Mouse (Mus musculus) layer of hippocampus, adult 2 months (tissue): ENCODE data around the gene Olfr373. TPM values are rescaled to one million over a fixed set of nuclear protein-coding genes. Genes with fewer than 3 reads are reported as not detected.

ENCODE experiments used
- DNase-seq, 2 experiments: peaks; one replicate each; pipeline ENCODE4 v3.0.0; 2022; ENCODE audit warnings: low spot score in 2 of 2
- H3K27ac ChIP-seq: fragments of 200-600 bp; 2 replicates; pipeline ENCODE4 v1.8.1; 2022
- H3K4me3 ChIP-seq: fragments of 200-600 bp; 2 replicates; pipeline ENCODE4 v1.8.1; 2022; ENCODE audit warnings: mild to moderate bottlenecking
- CTCF ChIP-seq: fragments of 200-600 bp; conservative IDR thresholded peaks from 2 replicates; pipeline ENCODE4 v1.8.1; 2022; ENCODE audit warnings: antibody characterized with exemption, mild to moderate bottlenecking, moderate library complexity
- total RNA-seq, 2 experiments: library from RNA; stranded (reverse); gene quantifications; 2 replicates each; pipeline ENCODE4 v1.2.3; 2021

Gene Olfr373
- total RNA-seq, 2 experiments from 2014 or later: not detected

DNA sequence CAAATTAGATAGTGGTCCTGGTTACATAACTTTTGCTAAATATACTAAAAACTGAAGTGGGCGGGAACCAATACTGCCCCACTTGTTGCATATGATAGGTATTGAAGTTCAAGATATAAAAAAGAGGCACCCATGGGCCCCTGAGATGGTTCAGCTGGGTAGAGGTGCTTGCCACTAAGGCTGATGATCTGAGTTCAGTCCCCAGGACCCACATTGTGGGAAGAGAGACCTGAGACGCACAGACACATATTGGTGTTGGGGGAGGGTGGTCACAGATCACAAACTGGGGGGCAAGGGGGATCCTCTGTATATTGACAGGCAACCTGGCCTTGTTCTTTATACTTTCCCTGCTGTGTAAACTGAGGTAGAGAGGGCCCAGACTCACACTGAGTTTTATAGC lies 54.5 kb downstream of the Olfr373 start:
- TF ChIP-seq CTCF: no peak
- Histone ChIP-seq H3K27ac (no peak overlapping the region), H3K4me3 (no peak overlapping the region)
- no peak for DNase-seq

DNA sequence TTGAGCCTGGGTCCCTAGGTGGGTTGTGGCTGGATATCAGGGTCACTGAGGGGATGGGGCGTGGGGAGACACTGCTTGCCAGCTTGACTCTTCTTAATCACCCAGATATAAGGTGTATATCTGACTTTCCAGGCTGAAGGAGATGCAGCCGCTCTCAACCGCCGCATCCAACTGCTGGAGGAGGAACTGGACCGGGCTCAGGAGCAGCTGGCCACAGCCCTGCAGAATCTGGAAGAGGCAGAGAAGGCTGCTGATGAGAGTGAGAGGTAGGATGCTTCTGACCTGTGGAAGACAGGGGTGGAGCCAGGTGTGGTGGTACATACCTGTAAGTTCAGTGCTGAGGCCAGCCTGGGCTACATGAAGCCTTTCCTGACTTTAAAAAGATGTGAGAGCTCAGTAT lies 55.5 kb downstream of the Olfr373 start:
- Histone ChIP-seq H3K27ac (no peak overlapping the region), H3K4me3 (no peak overlapping the region)
- DNase-seq: no peak
- TF ChIP-seq CTCF: no peak

DNA sequence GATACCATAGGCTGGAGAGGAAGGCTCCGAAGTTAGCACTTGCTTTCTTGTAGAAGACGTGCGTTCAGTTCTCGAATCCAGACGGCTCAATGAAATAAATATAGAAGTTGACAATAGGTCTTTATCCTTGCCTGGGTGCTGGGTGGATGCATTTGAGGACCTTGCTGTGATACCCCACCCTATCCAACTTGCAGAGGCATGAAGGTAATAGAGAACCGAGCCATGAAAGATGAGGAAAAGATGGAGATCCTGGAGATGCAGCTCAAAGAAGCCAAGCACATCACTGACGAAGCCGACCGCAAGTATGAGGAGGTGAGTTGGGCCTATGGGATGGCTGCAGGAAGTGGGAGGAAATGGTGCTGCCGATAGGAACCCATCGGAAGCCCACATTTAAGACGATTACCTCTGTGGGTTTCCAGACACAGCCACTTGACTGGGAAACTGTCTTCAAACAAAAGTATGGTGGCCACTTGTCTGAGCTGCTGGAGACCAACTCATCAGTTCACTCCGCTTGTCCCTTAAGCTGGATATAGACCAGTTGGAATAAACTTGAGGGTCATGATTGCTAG lies 60.4 kb downstream of the Olfr373 start:
- no peak overlapping the region for H3K4me3 ChIP-seq
- no peak for TF ChIP-seq CTCF

DNA sequence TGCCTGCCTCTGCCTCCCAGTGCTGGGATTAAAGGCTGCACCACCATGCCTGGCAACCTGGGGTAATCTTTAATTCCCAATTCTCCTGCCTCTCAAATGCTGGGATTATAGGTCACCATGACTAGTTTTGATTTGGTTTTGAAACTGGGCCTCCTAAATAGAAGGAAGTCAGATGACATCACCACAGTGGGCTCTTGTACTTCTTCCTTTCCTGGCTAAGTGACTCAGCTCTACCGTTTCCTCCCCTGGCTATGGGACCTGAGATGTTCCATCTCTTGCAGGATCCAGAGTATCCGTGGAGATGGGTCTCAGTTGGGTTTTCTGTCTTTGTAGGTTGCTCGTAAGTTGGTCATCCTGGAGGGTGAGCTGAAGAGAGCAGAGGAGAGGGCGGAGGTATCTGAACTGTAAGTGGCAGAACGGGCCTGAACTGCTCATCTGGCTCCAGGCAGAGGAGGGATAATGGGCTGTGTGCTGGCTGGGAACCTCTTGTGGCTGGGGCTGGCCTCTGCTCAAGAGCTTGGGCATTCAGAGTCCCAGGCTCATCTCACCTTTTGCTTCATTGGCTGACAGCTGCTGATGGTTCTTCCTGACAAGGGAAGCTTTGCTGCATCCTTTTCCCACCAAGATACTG lies 61.5 kb downstream of the Olfr373 start:
- TF ChIP-seq CTCF: no peak
- H3K4me3 ChIP-seq: no peak overlapping the region
- no peak overlapping the region for H3K27ac ChIP-seq
- DNase-seq: no peak

More for the DNA sequence above, 60.4 kb downstream of the Olfr373 start:
- no peak for DNase-seq
- H3K27ac ChIP-seq: no peak overlapping the region

DNA sequence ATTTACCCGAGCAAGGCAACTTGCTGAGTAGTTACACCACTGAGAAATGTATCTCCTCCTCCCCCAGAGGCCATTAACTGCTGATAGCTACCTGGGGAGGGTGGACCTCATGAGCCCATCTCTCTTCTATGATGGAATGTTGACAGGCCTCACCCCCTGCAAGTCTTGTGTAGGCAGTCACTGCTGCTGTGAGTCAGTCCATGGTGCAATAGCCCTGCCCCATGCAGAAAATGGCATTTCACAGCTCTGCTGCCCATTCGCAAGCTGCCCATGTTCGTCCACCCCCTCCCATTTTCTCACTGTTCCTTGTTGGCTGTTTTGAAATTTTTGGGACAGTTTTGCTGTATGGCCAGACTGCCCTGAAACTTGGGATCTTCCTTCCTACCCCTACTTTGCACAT lies 62.5 kb downstream of the Olfr373 start:
- no peak overlapping the region for H3K27ac ChIP-seq
- no peak for DNase-seq
- no peak overlapping the region for H3K4me3 ChIP-seq
- TF ChIP-seq CTCF: no peak

DNA sequence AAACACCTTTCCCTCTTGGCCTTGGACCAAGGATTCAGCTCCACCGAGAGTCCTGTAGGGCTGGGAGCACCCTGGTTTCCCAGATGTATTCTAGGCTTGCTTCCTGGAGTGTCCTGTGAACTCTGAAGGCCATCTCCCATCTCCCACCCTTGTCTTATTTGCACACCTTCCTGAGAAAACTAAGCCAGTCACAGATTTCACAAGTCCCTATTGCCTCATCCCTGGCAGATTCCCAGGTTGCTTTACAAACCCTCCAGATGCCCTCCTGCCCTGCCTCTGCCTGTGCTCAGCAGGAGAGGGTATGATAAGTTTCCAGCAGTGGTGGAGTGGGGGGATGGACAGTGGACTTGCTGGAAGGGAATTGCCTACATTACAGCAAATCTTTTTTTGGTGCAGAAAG lies 63.1 kb downstream of the Olfr373 start:
- Histone ChIP-seq H3K27ac (no peak overlapping the region), H3K4me3 (no peak overlapping the region)
- TF ChIP-seq CTCF: no peak
- no peak for DNase-seq

DNA sequence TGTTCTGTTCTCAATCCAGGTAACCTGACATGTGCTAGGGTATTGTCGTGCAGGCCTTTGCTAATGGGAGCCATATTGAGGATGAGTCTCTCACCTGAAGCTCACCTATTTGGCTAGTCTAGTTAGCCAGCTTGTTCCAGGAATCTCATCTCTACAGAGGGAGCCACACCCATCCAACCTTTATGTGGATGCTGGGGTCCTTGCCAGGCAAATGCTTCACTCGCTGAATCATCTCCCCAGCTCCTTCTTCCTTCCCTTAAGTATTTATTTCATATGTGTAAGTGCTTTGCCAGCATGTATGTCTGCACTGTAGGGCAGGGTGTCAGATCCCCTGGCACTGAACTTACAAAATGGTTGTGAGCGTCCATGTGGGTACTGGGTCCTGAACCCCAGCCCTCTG lies 63.6 kb downstream of the Olfr373 start:
- Histone ChIP-seq H3K27ac (no peak overlapping the region), H3K4me3 (no peak overlapping the region)
- DNase-seq: no peak
- TF ChIP-seq CTCF: no peak

DNA sequence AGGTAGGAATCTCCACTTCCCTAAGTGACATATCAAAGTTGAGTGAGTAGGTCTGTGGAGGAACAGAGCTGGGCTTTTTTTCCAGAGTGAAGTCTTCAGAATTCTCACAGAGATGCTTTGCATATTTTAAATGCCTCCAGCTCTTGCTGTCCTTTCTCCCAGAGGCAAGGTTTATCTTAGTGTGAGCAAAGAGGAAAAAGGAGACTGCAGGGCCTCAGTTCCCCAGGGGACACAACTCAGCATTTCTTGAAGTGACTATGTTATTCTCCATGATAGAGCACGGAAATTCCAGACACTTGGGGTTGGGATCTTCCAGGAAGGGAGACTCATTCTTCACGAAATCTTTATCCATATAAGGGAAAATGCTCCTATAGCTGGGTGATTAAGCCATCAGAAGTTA lies 64.3 kb downstream of the Olfr373 start:
- Histone ChIP-seq H3K27ac (no peak overlapping the region), H3K4me3 (no peak overlapping the region)
- no peak for DNase-seq
- no peak for TF ChIP-seq CTCF

DNA sequence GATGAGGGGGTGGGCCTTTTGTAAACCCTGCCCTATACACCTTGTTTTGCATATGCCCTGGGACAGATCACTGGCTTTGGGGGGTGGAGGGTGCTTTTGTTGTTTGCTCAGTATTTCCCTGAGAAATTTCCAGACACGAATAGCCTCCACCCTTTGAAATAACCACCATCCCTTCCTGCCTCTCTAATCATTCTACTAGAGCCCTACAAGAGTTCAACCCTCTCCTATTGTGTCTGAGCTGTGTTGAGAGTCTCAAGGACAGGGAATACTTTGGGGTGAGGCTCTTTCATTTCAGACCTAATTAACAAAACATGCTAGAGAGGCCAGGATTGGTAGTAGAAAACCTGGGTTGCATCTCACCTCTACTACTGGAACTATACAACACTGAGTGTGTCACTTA lies 66.1 kb downstream of the Olfr373 start:
- H3K27ac ChIP-seq: no peak overlapping the region
- no peak for TF ChIP-seq CTCF
- DNase-seq: no peak
- H3K4me3 ChIP-seq: no peak overlapping the region

DNA sequence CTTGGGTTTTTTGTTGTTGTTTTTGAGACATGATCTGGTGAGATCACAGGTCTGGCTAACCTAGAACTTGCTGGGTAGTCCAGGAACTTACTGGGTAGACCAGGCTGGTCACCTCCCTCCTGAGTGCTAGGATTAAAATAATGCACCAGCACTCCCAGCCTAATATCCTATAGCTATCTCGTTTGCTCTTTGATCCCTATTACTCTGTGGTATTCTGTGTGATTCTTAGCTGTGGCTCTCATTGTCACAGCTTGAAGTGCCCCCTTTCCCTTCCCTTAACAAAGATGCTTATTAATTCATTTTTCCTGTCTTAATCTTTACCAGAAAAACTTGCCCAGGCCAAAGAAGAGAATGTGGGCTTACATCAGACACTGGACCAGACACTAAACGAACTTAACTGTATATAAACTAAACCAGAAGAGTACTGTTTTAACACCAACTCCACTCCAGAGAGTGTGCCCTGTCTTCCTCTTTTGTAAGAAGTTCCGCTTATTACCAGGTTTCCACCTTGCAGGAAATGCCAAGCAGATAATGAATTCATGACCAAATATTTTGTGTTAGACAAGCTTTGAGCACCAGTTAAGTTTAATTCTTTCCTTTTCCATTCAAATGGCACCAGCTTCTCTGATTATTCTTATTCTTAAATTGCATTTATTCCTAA lies 68.6 kb downstream of the Olfr373 start:
- TF ChIP-seq CTCF: no peak
- Histone ChIP-seq H3K4me3 (no peak overlapping the region), H3K27ac (no peak overlapping the region)
- no peak for DNase-seq

Other genes starting within 250 kb of the Olfr373 start
- gene Zfp709, start 201.2 kb upstream of the Olfr373 start, total RNA-seq: 10 to 100 TPM; 11.5 to 11.6 TPM
- 10 to 100 TPM; 13.0 to 20.6 TPM for gene Zfp882, start 174.6 kb upstream of the Olfr373 start, total RNA-seq
- gene Zfp617, start 174.5 kb upstream of the Olfr373 start, total RNA-seq: 10 to 100 TPM; 26.5 to 26.6 TPM
- 10 to 100 TPM; 17.8 to 18.9 TPM for gene Zfp961, start 132.1 kb upstream of the Olfr373 start, total RNA-seq
- not detected for gene Cyp4f18, start 73.6 kb upstream of the Olfr373 start, total RNA-seq
- gene Olfr372, start 42.0 kb upstream of the Olfr373 start, total RNA-seq: not detected
- not detected for gene Olfr374, start 23.9 kb downstream of the Olfr373 start, total RNA-seq
- 10 to 100 TPM; 25.2 to 25.4 TPM for gene Tpm4, start 51.8 kb downstream of the Olfr373 start, total RNA-seq
- gene Rab8a, start 78.0 kb downstream of the Olfr373 start, total RNA-seq: 10 to 100 TPM; 35.4 to 36.1 TPM
- under 1 TPM; 0.20 to 0.25 TPM for gene Hsh2d, start 106.5 kb downstream of the Olfr373 start, total RNA-seq
- gene Cib3, start 129.7 kb downstream of the Olfr373 start, total RNA-seq: not detected
- gene Gm11034, start 130.5 kb downstream of the Olfr373 start, total RNA-seq: not detected
- gene Fam32a, start 136.6 kb downstream of the Olfr373 start, total RNA-seq: 10 to 100 TPM; 56.1 to 63.4 TPM
- gene Ap1m1, start 156.8 kb downstream of the Olfr373 start, total RNA-seq: 10 to 100 TPM; 93.4 to 95.1 TPM
- gene Gm10282, start 222.1 kb downstream of the Olfr373 start, total RNA-seq: 1 to 10 TPM; 6.7 to 7.9 TPM
- 10 to 100 TPM in 1 of 2 experiments, 1 to 10 TPM in 1; 9.1 to 17.4 TPM for gene Klf2, start 235.9 kb downstream of the Olfr373 start, total RNA-seq